Mouse (Mus musculus): ENCODE measurements at regions not wholly inside any gene's neighbourhood (a gene's known extent, or its start where the extent isn't known, plus 50 kb on each side); places are given as distances from the start of the nearest gene placed in this dataset.

GRCm38 (mm10) chr12:98039677-98040076 is 219.6 kb downstream of the Galc start:
- no peak for TF ChIP-seq CTCF (IDR thresholded peaks at IDR 0.05; ENCODE audit: low read depth)
- TF ChIP-seq EP300 (IDR thresholded peaks at IDR 0.05; ENCODE audit: low read depth), result no peak
